Mouse (Mus musculus): ENCODE measurements around the gene Gstt1. TPM values are rescaled to one million over a fixed set of nuclear protein-coding genes. Genes with fewer than 3 reads are reported as not detected.

Gstt1 gene
- total RNA-seq, 2 experiments from 2014 or later: 2.3 TPM; not detected in 1

- no peak for ATAC-seq (replicated peaks; ENCODE audit: poor library complexity)
Observed at GRCm38 (mm10) chr10:75766856-75767255, 31.5 kb downstream of the Gstt1 start.

- ATAC-seq (replicated peaks; ENCODE audit: poor library complexity): peak; percentile 58
Observed at GRCm38 (mm10) chr10:75764519-75765473, 33.6 kb downstream of the Gstt1 start.

- ATAC-seq (replicated peaks; ENCODE audit: poor library complexity): peak; percentile 92
Observed at GRCm38 (mm10) chr10:75763682-75764518, 34.5 kb downstream of the Gstt1 start, which contains the start of gene Cabin1. Gene Cabin1, minus strand, starts transcription at chr10:75764341.

- peak; percentile 35 for ATAC-seq (replicated peaks; ENCODE audit: poor library complexity)
Observed at GRCm38 (mm10) chr10:75762413-75762812, 36.0 kb downstream of the Gstt1 start.

- no peak for ATAC-seq (replicated peaks; ENCODE audit: poor library complexity)
Observed at GRCm38 (mm10) chr10:75760311-75760710, 38.1 kb downstream of the Gstt1 start.

GRCm38 (mm10) chr10:75756719-75757118, 41.7 kb downstream of the Gstt1 start:
- ATAC-seq (replicated peaks; ENCODE audit: poor library complexity): 0 out of 2 replicates have a peak, but pooled peaks have one; percentile 29

GRCm38 (mm10) chr10:75744017-75744416, 54.4 kb downstream of the Gstt1 start:
- ATAC-seq (replicated peaks; ENCODE audit: poor library complexity): peak; percentile 94

GRCm38 (mm10) chr10:75743369-75743768, 55.0 kb downstream of the Gstt1 start:
- ATAC-seq (replicated peaks; ENCODE audit: poor library complexity): no peak

GRCm38 (mm10) chr10:75740866-75741265, 57.5 kb downstream of the Gstt1 start:
- ATAC-seq (replicated peaks; ENCODE audit: poor library complexity): no peak

Other genes starting within 250 kb of the Gstt1 start
- not detected in 2 replicates for gene Lrrc75b, start 238.3 kb downstream of the Gstt1 start, total RNA-seq (2015)
- not detected in 2 replicates for gene Lrrc75b, start 238.3 kb downstream of the Gstt1 start, total RNA-seq (2017)
- gene Ggt1, start 237.0 kb downstream of the Gstt1 start, total RNA-seq (2015): not detected in 2 replicates
- not detected in 2 replicates for gene Ggt1, start 237.0 kb downstream of the Gstt1 start, total RNA-seq (2017)
- gene Ggt5, start 209.2 kb downstream of the Gstt1 start, total RNA-seq (2015): 0.29 and 1.4 TPM in 2 replicates
- 2.8 and 3.5 TPM in 2 replicates for gene Ggt5, start 209.2 kb downstream of the Gstt1 start, total RNA-seq (2017)
- gene Susd2, start 154.6 kb downstream of the Gstt1 start, total RNA-seq (2015): 0.34 and 0.42 TPM in 2 replicates
- 0.27 TPM in 1 of 2 replicates, not detected in the other for gene Susd2, start 154.6 kb downstream of the Gstt1 start, total RNA-seq (2017)
- gene Cabin1, start 34.2 kb downstream of the Gstt1 start, total RNA-seq (2015): 32.0 and 36.5 TPM in 2 replicates
- gene Cabin1, start 34.2 kb downstream of the Gstt1 start, total RNA-seq (2017): 29.6 and 37.8 TPM in 2 replicates
- 51.7 and 60.3 TPM in 2 replicates for gene Ddt, start 25.2 kb downstream of the Gstt1 start, total RNA-seq (2015)
- gene Ddt, start 25.2 kb downstream of the Gstt1 start, total RNA-seq (2017): 54.4 and 60.1 TPM in 2 replicates
- gene Gm20441, start 17.6 kb downstream of the Gstt1 start, total RNA-seq (2015): not detected in 2 replicates
- gene Gm20441, start 17.6 kb downstream of the Gstt1 start, total RNA-seq (2017): not detected in 2 replicates
- gene Gstt3, start 17.2 kb downstream of the Gstt1 start, total RNA-seq (2015): 4.9 and 5.5 TPM in 2 replicates
- 3.2 and 4.7 TPM in 2 replicates for gene Gstt3, start 17.2 kb downstream of the Gstt1 start, total RNA-seq (2017)
- gene Gstt4, start 24.0 kb upstream of the Gstt1 start, total RNA-seq (2015): not detected in 2 replicates
- gene Gstt4, start 24.0 kb upstream of the Gstt1 start, total RNA-seq (2017): not detected in 2 replicates
- 23.8 and 24.1 TPM in 2 replicates for gene Gstt2, start 38.8 kb upstream of the Gstt1 start, total RNA-seq (2015)
- gene Gstt2, start 38.8 kb upstream of the Gstt1 start, total RNA-seq (2017): 14.2 and 21.6 TPM in 2 replicates
- gene Mif, start 61.7 kb upstream of the Gstt1 start, total RNA-seq (2015): 477 and 576 TPM in 2 replicates
- gene Mif, start 61.7 kb upstream of the Gstt1 start, total RNA-seq (2017): 746 and 790 TPM in 2 replicates
- 0.54 and 0.64 TPM in 2 replicates for gene Derl3, start 94.8 kb upstream of the Gstt1 start, total RNA-seq (2015)
- gene Derl3, start 94.8 kb upstream of the Gstt1 start, total RNA-seq (2017): 0.95 and 2.2 TPM in 2 replicates
- gene Smarcb1, start 123.0 kb upstream of the Gstt1 start, total RNA-seq (2015): 66.3 and 72.0 TPM in 2 replicates
- 77.3 and 86.5 TPM in 2 replicates for gene Smarcb1, start 123.0 kb upstream of the Gstt1 start, total RNA-seq (2017)
- gene Chchd10, start 134.5 kb upstream of the Gstt1 start, total RNA-seq (2015): 54.0 and 55.0 TPM in 2 replicates
- gene Chchd10, start 134.5 kb upstream of the Gstt1 start, total RNA-seq (2017): 33.1 and 34.4 TPM in 2 replicates
- gene Mmp11, start 137.9 kb upstream of the Gstt1 start, total RNA-seq (2015): 0.57 TPM in 1 of 2 replicates, not detected in the other
- gene Mmp11, start 137.9 kb upstream of the Gstt1 start, total RNA-seq (2017): 10.1 TPM in 1 of 2 replicates, not detected in the other
- not detected in 2 replicates for gene Gm867, start 142.1 kb upstream of the Gstt1 start, total RNA-seq (2015)
- gene Gm867, start 142.1 kb upstream of the Gstt1 start, total RNA-seq (2017): not detected in 2 replicates
- gene Vpreb3, start 144.5 kb upstream of the Gstt1 start, total RNA-seq (2015): 1.5 TPM in 1 of 2 replicates, not detected in the other
- not detected in 2 replicates for gene Vpreb3, start 144.5 kb upstream of the Gstt1 start, total RNA-seq (2017)
- gene Gm5134, start 155.9 kb upstream of the Gstt1 start, total RNA-seq (2015): 0.35 and 0.66 TPM in 2 replicates
- 0.78 and 0.79 TPM in 2 replicates for gene Gm5134, start 155.9 kb upstream of the Gstt1 start, total RNA-seq (2017)
- gene Zfp280b, start 234.1 kb upstream of the Gstt1 start, total RNA-seq (2015): 7.4 and 8.7 TPM in 2 replicates
- 5.7 and 8.0 TPM in 2 replicates for gene Zfp280b, start 234.1 kb upstream of the Gstt1 start, total RNA-seq (2017)